Mouse (Mus musculus) midbrain, postnatal 0 days (tissue): Measurements from ENCODE around the gene Ncoa3. TPM values are rescaled to one million over a fixed set of nuclear protein-coding genes. Genes with fewer than 3 reads are reported as not detected.
A peak's percentile ranks its signal among the peaks of the same experiment; 100 is the strongest.

Experiments used
- ATAC-seq: fragments of 200-750 bp; cut with Nextera tagmentation; 2 replicates; pipeline ENCODE4 v1.8.0; 2017; ENCODE audit warnings: moderate number of reproducible peaks, mild to moderate bottlenecking, moderate TSS enrichment, moderate library complexity; ENCODE audit not compliant: low FRiP score
- DNase-seq: peaks from one replicate; pipeline ENCODE4 v3.0.0-alpha.2; 2015; ENCODE audit warnings: low spot score
- H3K27ac ChIP-seq: fragments of 300-500 bp; sonication (generic); 2 replicates; pipeline ENCODE4 v1.5.1; 2014; ENCODE audit warnings: low read depth, mild to moderate bottlenecking, low read length, mixed read lengths
- H3K27me3 ChIP-seq: fragments of 300-500 bp; sonication (generic); 2 replicates; pipeline ENCODE4 v1.6.1; 2014; ENCODE audit warnings: low read length, control low read depth, mixed read lengths; ENCODE audit not compliant: insufficient read depth
- H3K36me3 ChIP-seq: fragments of 300-500 bp; sonication (generic); 2 replicates; pipeline ENCODE4 v1.6.1; 2014; ENCODE audit warnings: low read length, control low read depth, mixed read lengths; ENCODE audit not compliant: insufficient read depth
- H3K4me1 ChIP-seq: fragments of 300-500 bp; sonication (generic); 2 replicates; pipeline ENCODE4 v1.6.1; 2014; ENCODE audit warnings: mild to moderate bottlenecking, control low read depth, antibody characterized with exemption, low read length, mixed read lengths; ENCODE audit not compliant: insufficient read depth
- H3K4me2 ChIP-seq: fragments of 300-500 bp; sonication (generic); 2 replicates; pipeline ENCODE4 v1.6.1; 2014; ENCODE audit warnings: low read depth, mild to moderate bottlenecking, low read length, mixed read lengths; ENCODE audit not compliant: poor library complexity, severe bottlenecking
- H3K4me3 ChIP-seq: fragments of 300-500 bp; sonication (generic); 2 replicates; pipeline ENCODE4 v1.5.1; 2014; ENCODE audit warnings: low read depth, mild to moderate bottlenecking, low read length, moderate library complexity
- H3K9ac ChIP-seq: fragments of 300-500 bp; sonication (generic); replicated peaks from 2 replicates; pipeline ENCODE4 v1.6.1; 2014; ENCODE audit warnings: mild to moderate bottlenecking, low read length, moderate library complexity, mixed read lengths; ENCODE audit not compliant: poor library complexity, severe bottlenecking
- H3K9me3 ChIP-seq: fragments of 300-500 bp; sonication (generic); 2 replicates; pipeline ENCODE4 v1.6.1; 2016; ENCODE audit warnings: low read length, control low read depth
- CTCF ChIP-seq: IDR thresholded peaks from 2 replicates; pipeline ENCODE4 v1.5.1; 2016; ENCODE audit warnings: antibody characterized with exemption, mild to moderate bottlenecking
- WGBS: fragments of 180-500 bp; shearing (Covaris S2); extraction: QIAGEN DNeasy Blood & Tissue Kit; methylation state at CpG from one replicate; pipeline ENCODE4 v1.1.7; 2014; 5-methylcytosine and 5-hydroxymethylcytosine counted together
- polyA plus RNA-seq: library from polyadenylated mRNA; unstranded; fragments of >200 nt; fragmentation: Nextera tagmentation; extraction: Ambion mirVana; gene quantifications from 2 replicates; pipeline ENCODE4 v1.2.1, GENCODE M21; 2015
- total RNA-seq: library from RNA; depleted of rRNA; stranded (reverse); fragments of >200 nt; gene quantifications from 2 replicates; pipeline ENCODE4 v1.2.3, GENCODE M21; 2014

Ncoa3 gene
- total and polyA plus RNA-seq, 2 experiments from 2014 or later: 14.9 to 40.9 TPM

- no peaks in the 10 kb centered on the region for H3K36me3 ChIP-seq
- H3K9me3 ChIP-seq: no peaks in the 10 kb centered on the region
- no peak for ATAC-seq
- 91% methylated on average over 8 of the region's 8 CpGs for WGBS
- no peak overlapping the region for H3K27ac ChIP-seq
- no peak for DNase-seq
- H3K4me3 ChIP-seq: no peak overlapping the region
- TF ChIP-seq CTCF: peak; percentile 22; the same call in 1 of the 2 replicates
- H3K9ac ChIP-seq: no peak overlapping the region
- H3K27me3 ChIP-seq: no peaks in the 10 kb centered on the region
- no peak overlapping the region for H3K4me2 ChIP-seq
- H3K4me1 ChIP-seq: 0 out of 2 replicates have a peak, but pooled peaks cover 3% of the 10 kb centered on the region
These were observed 5.0 kb downstream of the Ncoa3 start for GRCm38 (mm10) chr2:165997256-165997967.

DNA sequence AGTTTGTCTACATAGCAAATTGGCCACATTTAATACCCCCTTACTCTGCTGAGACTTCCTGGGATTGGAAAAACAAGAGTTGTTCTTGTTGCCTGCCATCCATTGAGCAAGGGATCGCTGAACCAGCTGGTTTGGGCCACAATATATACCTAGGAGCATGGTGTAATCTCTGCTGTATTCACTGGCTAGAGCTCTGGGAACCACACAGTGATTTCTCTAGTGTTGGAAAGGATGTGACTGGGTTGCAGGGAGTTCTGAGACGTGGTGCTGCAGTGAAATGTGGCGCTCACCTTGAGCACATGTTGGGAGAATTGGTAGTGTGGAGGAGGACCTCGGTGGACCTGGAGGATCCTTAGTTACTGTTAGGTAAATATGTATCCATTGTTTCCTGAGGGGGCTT lies 6.5 kb downstream of the Ncoa3 start:
- Histone ChIP-seq H3K4me3 (no peak overlapping the region), H3K4me1 (0 out of 2 replicates have a peak, but pooled peaks cover 3% of the 10 kb centered on the region), H3K27me3 (no peaks in the 10 kb centered on the region), H3K4me2 (no peak overlapping the region), H3K27ac (no peak overlapping the region), H3K9me3 (no peaks in the 10 kb centered on the region), H3K36me3 (no peaks in the 10 kb centered on the region), H3K9ac (no peak overlapping the region)
- DNase-seq (no peak), ATAC-seq (no peak)
- 32% methylated on average over 4 of the region's 4 CpGs for WGBS
- TF ChIP-seq CTCF: peak; percentile 12; the same call in 1 of the 2 replicates

GRCm38 (mm10) chr2:165999790-166000189 lies 7.4 kb downstream of the Ncoa3 start:
- ATAC-seq (no peak), DNase-seq (no peak)
- Histone ChIP-seq H3K9me3 (no peaks in the 10 kb centered on the region), H3K36me3 (no peaks in the 10 kb centered on the region), H3K27me3 (no peaks in the 10 kb centered on the region), H3K4me3 (no peak overlapping the region), H3K4me1 (0 out of 2 replicates have a peak, but pooled peaks cover 3% of the 10 kb centered on the region), H3K9ac (no peak overlapping the region), H3K4me2 (no peak overlapping the region), H3K27ac (no peak overlapping the region)
- WGBS: 7% methylated on average over 5 of the region's 5 CpGs
- no peak for TF ChIP-seq CTCF

DNA sequence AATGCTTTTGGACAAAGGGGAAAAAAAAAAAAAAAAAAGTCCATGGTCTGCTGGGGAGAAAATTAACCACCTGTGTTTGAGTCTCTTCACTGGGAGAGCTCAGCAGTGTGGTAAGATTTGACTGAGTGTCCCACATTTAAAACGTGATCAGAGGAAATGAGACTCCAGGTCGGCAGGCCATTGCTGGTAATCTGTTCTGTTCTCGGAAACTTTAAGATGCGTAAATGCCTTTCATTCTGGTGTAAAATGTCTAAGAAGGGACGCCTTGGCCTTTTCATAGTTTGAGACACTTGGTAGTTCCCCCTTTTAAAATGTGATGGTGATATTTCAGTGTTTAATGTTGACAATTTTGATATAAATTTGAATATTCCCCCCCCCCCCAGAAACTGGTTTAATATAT lies 7.8 kb downstream of the Ncoa3 start:
- Histone ChIP-seq H3K27ac (no peak overlapping the region), H3K9me3 (no peaks in the 10 kb centered on the region), H3K27me3 (no peaks in the 10 kb centered on the region), H3K4me2 (no peak overlapping the region), H3K4me3 (no peak overlapping the region), H3K9ac (no peak overlapping the region), H3K4me1 (0 out of 2 replicates have a peak, but pooled peaks cover 3% of the 10 kb centered on the region), H3K36me3 (no peaks in the 10 kb centered on the region)
- WGBS: 16% methylated on average over 5 of the region's 5 CpGs
- DNase-seq (no peak), ATAC-seq (no peak)
- TF ChIP-seq CTCF: no peak

DNA sequence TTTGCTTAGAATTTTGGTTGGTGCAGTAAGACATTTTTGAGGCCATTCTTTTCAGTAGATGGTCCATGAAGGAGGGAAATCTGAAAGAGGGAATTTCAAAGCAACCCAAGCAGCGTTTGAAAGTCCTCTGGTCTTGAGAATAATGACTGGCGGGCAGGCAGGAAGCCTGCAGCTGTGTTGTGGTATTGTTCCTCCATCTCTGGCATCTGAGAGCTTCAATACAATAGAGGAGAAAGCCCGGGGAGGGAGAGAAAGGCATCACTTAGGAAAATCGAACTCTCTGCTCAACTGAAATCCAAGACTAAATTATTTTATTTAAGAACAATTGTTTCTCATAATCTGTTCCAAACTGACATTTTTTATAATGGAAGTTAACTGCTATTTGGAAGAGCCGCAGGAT lies 8.3 kb downstream of the Ncoa3 start:
- ATAC-seq (no peak), DNase-seq (no peak)
- no peak for TF ChIP-seq CTCF
- Histone ChIP-seq H3K9ac (no peak overlapping the region), H3K4me2 (no peak overlapping the region), H3K27ac (no peak overlapping the region), H3K27me3 (no peaks in the 10 kb centered on the region), H3K4me3 (no peak overlapping the region), H3K9me3 (no peaks in the 10 kb centered on the region), H3K36me3 (no peaks in the 10 kb centered on the region), H3K4me1 (0 out of 2 replicates have a peak, but pooled peaks cover 3% of the 10 kb centered on the region)
- WGBS: 8% methylated on average over 5 of the region's 5 CpGs

GRCm38 (mm10) chr2:166001362-166001761 lies 8.9 kb downstream of the Ncoa3 start:
- Histone ChIP-seq H3K4me3 (no peak overlapping the region), H3K9ac (no peak overlapping the region), H3K9me3 (no peaks in the 10 kb centered on the region), H3K4me2 (no peak overlapping the region), H3K27ac (no peak overlapping the region), H3K27me3 (no peaks in the 10 kb centered on the region), H3K36me3 (no peaks in the 10 kb centered on the region), H3K4me1 (0 out of 2 replicates have a peak, but pooled peaks cover 3% of the 10 kb centered on the region)
- no peak for ATAC-seq
- no peak for DNase-seq
- TF ChIP-seq CTCF: no peak
- 33% methylated on average over 2 of the region's 2 CpGs for WGBS
